In the genomic region with DNA sequence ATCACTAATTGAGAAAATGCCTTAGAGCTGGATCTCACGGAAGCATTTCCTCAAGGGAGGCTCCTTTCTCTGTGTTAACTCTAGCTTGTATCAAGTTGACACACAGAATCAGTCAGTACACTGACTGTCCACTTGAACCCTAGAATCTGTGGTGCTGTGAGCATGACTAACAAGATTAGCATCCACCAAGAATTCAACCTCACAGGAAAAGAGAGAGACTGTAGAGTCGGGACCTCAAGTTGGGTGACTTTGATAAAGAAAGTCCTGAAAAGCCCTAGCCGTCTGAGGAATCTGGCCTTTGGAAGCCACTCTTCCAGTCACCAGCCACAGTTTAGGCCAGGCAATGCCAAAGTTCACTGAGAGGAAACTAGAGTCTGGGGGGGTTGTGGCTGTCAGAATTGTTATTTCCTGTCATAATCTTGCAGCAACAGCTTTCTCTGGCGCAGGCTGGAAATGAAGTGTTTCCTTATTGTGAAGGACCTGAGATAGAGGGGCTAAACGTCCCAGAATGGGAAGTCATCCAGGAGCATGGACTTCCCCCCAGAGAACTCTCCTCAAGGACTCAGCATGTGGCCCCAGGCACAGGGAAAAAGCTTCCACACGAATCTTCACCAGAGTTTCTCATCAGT, we compare ENCODE assay signal across 11 mouse cellular contexts.
DNase-seq lines count a peak whose midpoint lies in the region; ATAC-seq lines count a peak whose summit lies in the region.
"Had no signal": no experiment of that assay in that cellular context is flagged by ENCODE, and none has a peak within 500 bp of the region (broad histone marks: within the 10 kb centered on the region; RNA-seq: fewer than 3 reads in every experiment).

No protein-coding gene starts in this region.

- H3K4me2 ChIP-seq in heart, embryonic 16.5 days (ENCODE audit: low read depth, low read length): no peak overlapping the region
- H3K4me2 ChIP-seq in hindbrain, embryonic 11.5 days (replicated peaks; ENCODE audit: low read depth, low read length): no peak overlapping the region
- H3K4me2 ChIP-seq: hindbrain, embryonic 15.5 days; liver, embryonic 15.5 days had no signal

- peaks cover 11% of the 10 kb centered on the region for H3K27me3 ChIP-seq in heart, embryonic 16.5 days (ENCODE audit: control insufficient read depth, insufficient read depth, low read length)
- no peaks in the 10 kb centered on the region for H3K27me3 ChIP-seq in hindbrain, embryonic 11.5 days (ENCODE audit: control insufficient read depth, insufficient read depth, low read length)
- H3K27me3 ChIP-seq: hindbrain, embryonic 15.5 days; liver, embryonic 15.5 days had no signal

- H3K4me1 ChIP-seq in heart, embryonic 16.5 days (ENCODE audit: control insufficient read depth, insufficient read depth, low read length): peaks cover 7% of the 10 kb centered on the region; the same call in 1 of the 2 replicates
- no peaks in the 10 kb centered on the region for H3K4me1 ChIP-seq in hindbrain, embryonic 11.5 days (replicated peaks; ENCODE audit: control insufficient read depth, insufficient read depth, low read length)
- H3K4me1 ChIP-seq: hindbrain, embryonic 15.5 days had no signal

- H3K9ac ChIP-seq in heart, embryonic 16.5 days (ENCODE audit: low read length): no peak overlapping the region
- H3K9ac ChIP-seq in hindbrain, embryonic 11.5 days (ENCODE audit: low read depth, low read length): no peak overlapping the region
- H3K9ac ChIP-seq: hindbrain, embryonic 15.5 days; liver, embryonic 15.5 days had no signal

- ATAC-seq in heart, embryonic 16.5 days (replicated peaks; ENCODE audit: extremely low read depth, insufficient read depth, low FRiP score): peak; percentile 50; the same call in 1 of the 2 replicates
- no peak for ATAC-seq in hindbrain, embryonic 11.5 days (ENCODE audit: low FRiP score)

- H3K9me3 ChIP-seq in heart, embryonic 16.5 days (replicated peaks; ENCODE audit: control insufficient read depth, low read length): no peaks in the 10 kb centered on the region
- H3K9me3 ChIP-seq in hindbrain, embryonic 11.5 days (ENCODE audit: control insufficient read depth, low read length): no peaks in the 10 kb centered on the region
- H3K9me3 ChIP-seq: hindbrain, embryonic 15.5 days; liver, embryonic 15.5 days had no signal

- no peaks in the 10 kb centered on the region for H3K36me3 ChIP-seq in heart, embryonic 16.5 days (ENCODE audit: control insufficient read depth, insufficient read depth)
- no peaks in the 10 kb centered on the region for H3K36me3 ChIP-seq in hindbrain, embryonic 11.5 days (ENCODE audit: control insufficient read depth, insufficient read depth, low read length)
- H3K36me3 ChIP-seq: hindbrain, embryonic 15.5 days; liver, embryonic 15.5 days had no signal

- WGBS in heart, embryonic 16.5 days: 22% methylated on average over 6 of the region's 6 CpGs
- WGBS in hindbrain, embryonic 11.5 days: 60% methylated on average over 6 of the region's 6 CpGs

- DNase-seq in thymus, postnatal 0 days (ENCODE audit: low spot score): peak; percentile 35
- no peak for DNase-seq in thymus, adult 18-20 months
- DNase-seq in kidney, postnatal 4 days: peak; percentile 49 to 74
- DNase-seq in thymus, postnatal 4 days: peak; percentile 30
- no peak for DNase-seq in hindbrain, embryonic 11.5 days (ENCODE audit: low spot score)
- no peak for DNase-seq in cerebellum, adult 8-10 months
- DNase-seq in layer of hippocampus, adult 11-12 months (ENCODE audit: low spot score): no peak
- DNase-seq: cerebellum, adult 11 months had no signal

- H3K27ac ChIP-seq in heart, embryonic 16.5 days (ENCODE audit: low read length): no peak overlapping the region
- no peak overlapping the region for H3K27ac ChIP-seq in hindbrain, embryonic 11.5 days (ENCODE audit: low read depth, low read length)
- H3K27ac ChIP-seq: hindbrain, embryonic 15.5 days; liver, embryonic 15.5 days had no signal

- no peak overlapping the region for H3K4me3 ChIP-seq in heart, embryonic 16.5 days (ENCODE audit: low read length)
- H3K4me3 ChIP-seq in hindbrain, embryonic 11.5 days (ENCODE audit: low read depth, low read length): no peak overlapping the region
- H3K4me3 ChIP-seq: hindbrain, embryonic 15.5 days; liver, embryonic 15.5 days had no signal

Comparison
In these comparisons a context has a peak if more than half of its experiments do, and no peak if none do; other contexts are left out.
1. DNase-seq: peak in thymus, postnatal 0 days (single experiment), kidney, postnatal 4 days (2 of 2) and thymus, postnatal 4 days (single experiment); none in thymus, adult 18-20 months (0 of 2), hindbrain, embryonic 11.5 days (single experiment), cerebellum, adult 8-10 months (single experiment) and layer of hippocampus, adult 11-12 months (single experiment).